Mouse (Mus musculus): ENCODE measurements around the gene Tnrc6b. TPM values are rescaled to one million over a fixed set of nuclear protein-coding genes. Genes with fewer than 3 reads are reported as not detected.

Tnrc6b gene
- total and polyA plus RNA-seq, 2 experiments = 7.3 to 18.2 TPM

GRCm38 (mm10) chr15:80948145-80949135 is 237.3 kb downstream of the Tnrc6b start, which contains the start of gene Adsl:
TSS of gene Adsl (plus strand) at chr15:80948490.
- Histone ChIP-seq H3K27ac (replicated peaks; ENCODE audit: insufficient read depth, low read depth, low read length) (peak within 1 kb of the TSS; percentile 71), H3K4me3 (ENCODE audit: insufficient read depth, low read depth, low read length) (peak within 1 kb of the TSS; percentile 87), H3K36me3 (ENCODE audit: control insufficient read depth, insufficient read depth, low read length) (0 out of 2 replicates have a peak, but pooled peaks cover 2% of the 10 kb centered on the region), H3K79me2 (ENCODE audit: control insufficient read depth, insufficient read depth, low read length) (peaks cover 14% of the 10 kb centered on the region; the same call in 1 of the 2 replicates), H3K4me1 (ENCODE audit: control insufficient read depth, insufficient read depth, low read length) (peaks cover 2% of the 10 kb centered on the region; the same call in 1 of the 2 replicates), H3K27me3 (ENCODE audit: control insufficient read depth, insufficient read depth, low read length) (no peaks in the 10 kb centered on the region), H3K9ac (ENCODE audit: low read depth, low read length) (peak within 1 kb of the TSS; percentile 82)
- peak; percentile 77 for DNase-seq (ENCODE audit: extremely low read depth, low read depth, low spot score)
- WGBS = under 1% methylated on average over 63 of the region's 63 CpGs
- peak; percentile 91 for TF ChIP-seq CTCF (IDR thresholded peaks at IDR 0.05; ENCODE audit: low read depth, low read length)
- TF ChIP-seq POLR2A (IDR thresholded peaks at IDR 0.05; ENCODE audit: extremely low read depth, insufficient read depth, low read length) = peak; percentile 35; the same call in 1 of the 2 replicates

- Histone ChIP-seq H3K36me3 (ENCODE audit: control insufficient read depth, insufficient read depth, low read length) (peaks cover 8% of the 10 kb centered on the region), H3K4me3 (ENCODE audit: insufficient read depth, low read depth, low read length) (no peak overlapping the region), H3K4me1 (ENCODE audit: control insufficient read depth, insufficient read depth, low read length) (peaks cover 2% of the 10 kb centered on the region; the same call in 1 of the 2 replicates), H3K27ac (replicated peaks; ENCODE audit: insufficient read depth, low read depth, low read length) (no peak overlapping the region), H3K9ac (ENCODE audit: low read depth, low read length) (no peak overlapping the region), H3K79me2 (ENCODE audit: control insufficient read depth, insufficient read depth, low read length) (peaks cover 14% of the 10 kb centered on the region; the same call in 1 of the 2 replicates), H3K27me3 (ENCODE audit: control insufficient read depth, insufficient read depth, low read length) (no peaks in the 10 kb centered on the region)
- DNase-seq (ENCODE audit: extremely low read depth, low read depth, low spot score) = no peak
- 67% methylated on average over 4 of the region's 4 CpGs for WGBS
- no peak for TF ChIP-seq CTCF (IDR thresholded peaks at IDR 0.05; ENCODE audit: low read depth, low read length)
- TF ChIP-seq POLR2A (IDR thresholded peaks at IDR 0.05; ENCODE audit: extremely low read depth, insufficient read depth, low read length) = no peak
These were observed 238.3 kb downstream of the Tnrc6b start for GRCm38 (mm10) chr15:80949431-80949830.

- WGBS = 89% methylated on average over 7 of the region's 7 CpGs
- H3K27ac ChIP-seq (replicated peaks; ENCODE audit: insufficient read depth, low read depth, low read length) = no peak overlapping the region
- peaks cover 14% of the 10 kb centered on the region for H3K36me3 ChIP-seq (ENCODE audit: control insufficient read depth, insufficient read depth, low read length)
- TF ChIP-seq POLR2A (IDR thresholded peaks at IDR 0.05; ENCODE audit: extremely low read depth, insufficient read depth, low read length) = no peak
- TF ChIP-seq CTCF (IDR thresholded peaks at IDR 0.05; ENCODE audit: low read depth, low read length) = no peak
- peaks cover 2% of the 10 kb centered on the region; the same call in 1 of the 2 replicates for H3K4me1 ChIP-seq (ENCODE audit: control insufficient read depth, insufficient read depth, low read length)
- H3K27me3 ChIP-seq (ENCODE audit: control insufficient read depth, insufficient read depth, low read length) = no peaks in the 10 kb centered on the region
- H3K9ac ChIP-seq (ENCODE audit: low read depth, low read length) = no peak overlapping the region
- H3K79me2 ChIP-seq (ENCODE audit: control insufficient read depth, insufficient read depth, low read length) = peaks cover 14% of the 10 kb centered on the region; the same call in 1 of the 2 replicates
- H3K4me3 ChIP-seq (ENCODE audit: insufficient read depth, low read depth, low read length) = no peak overlapping the region
- no peak for DNase-seq (ENCODE audit: extremely low read depth, low read depth, low spot score)
These were observed 238.9 kb downstream of the Tnrc6b start for GRCm38 (mm10) chr15:80950055-80950454.

- no peak overlapping the region for H3K9ac ChIP-seq (ENCODE audit: low read depth, low read length)
- DNase-seq (ENCODE audit: extremely low read depth, low read depth, low spot score) = no peak
- WGBS = 89% methylated on average over 9 of the region's 9 CpGs
- peaks cover 37% of the 10 kb centered on the region for H3K36me3 ChIP-seq (ENCODE audit: control insufficient read depth, insufficient read depth, low read length)
- H3K27me3 ChIP-seq (ENCODE audit: control insufficient read depth, insufficient read depth, low read length) = no peaks in the 10 kb centered on the region
- TF ChIP-seq POLR2A (IDR thresholded peaks at IDR 0.05; ENCODE audit: extremely low read depth, insufficient read depth, low read length) (no peak), CTCF (IDR thresholded peaks at IDR 0.05; ENCODE audit: low read depth, low read length) (no peak)
- peaks cover 8% of the 10 kb centered on the region; the same call in 1 of the 2 replicates for H3K79me2 ChIP-seq (ENCODE audit: control insufficient read depth, insufficient read depth, low read length)
- H3K4me1 ChIP-seq (ENCODE audit: control insufficient read depth, insufficient read depth, low read length) = peaks cover under 1% of the 10 kb centered on the region; the same call in 1 of the 2 replicates
- H3K27ac ChIP-seq (replicated peaks; ENCODE audit: insufficient read depth, low read depth, low read length) = no peak overlapping the region
- H3K4me3 ChIP-seq (ENCODE audit: insufficient read depth, low read depth, low read length) = no peak overlapping the region
These were observed 242.9 kb downstream of the Tnrc6b start for GRCm38 (mm10) chr15:80953971-80954370.

GRCm38 (mm10) chr15:80954861-80955260 is 243.7 kb downstream of the Tnrc6b start:
- peaks cover 42% of the 10 kb centered on the region for H3K36me3 ChIP-seq (ENCODE audit: control insufficient read depth, insufficient read depth, low read length)
- no peak for TF ChIP-seq POLR2A (IDR thresholded peaks at IDR 0.05; ENCODE audit: extremely low read depth, insufficient read depth, low read length)
- TF ChIP-seq CTCF (IDR thresholded peaks at IDR 0.05; ENCODE audit: low read depth, low read length) = no peak
- H3K4me3 ChIP-seq (ENCODE audit: insufficient read depth, low read depth, low read length) = no peak overlapping the region
- DNase-seq (ENCODE audit: extremely low read depth, low read depth, low spot score) = no peak
- WGBS = 94% methylated on average over 3 of the region's 3 CpGs
- no peak overlapping the region for H3K27ac ChIP-seq (replicated peaks; ENCODE audit: insufficient read depth, low read depth, low read length)
- no peaks in the 10 kb centered on the region for H3K27me3 ChIP-seq (ENCODE audit: control insufficient read depth, insufficient read depth, low read length)
- no peaks in the 10 kb centered on the region for H3K4me1 ChIP-seq (ENCODE audit: control insufficient read depth, insufficient read depth, low read length)
- no peak overlapping the region for H3K9ac ChIP-seq (ENCODE audit: low read depth, low read length)
- peaks cover under 1% of the 10 kb centered on the region; the same call in 1 of the 2 replicates for H3K79me2 ChIP-seq (ENCODE audit: control insufficient read depth, insufficient read depth, low read length)
